Mouse (Mus musculus): Measurements from ENCODE around the gene Zfp808. TPM values are rescaled to one million over a fixed set of nuclear protein-coding genes. Genes with fewer than 3 reads are reported as not detected.
A peak's percentile ranks its signal among the peaks of the same experiment; 100 is the strongest.
"Not testable (repeated sequence)": the region's sequence is repeated elsewhere in the genome, so short reads cannot be mapped to it uniquely, and the experiment has no call there.

The Zfp808 gene
- polyA plus RNA-seq (2014; fragmentation: Nextera tagmentation; extraction: Ambion mirVana): 15.0 and 15.9 TPM in 2 replicates

GRCm38 (mm10) chr13:62129432-62130171 lies at the start of gene Zfp808:
Gene Zfp808 (plus strand): TSS chr13:62129886.
- peak within 1 kb of the TSS; percentile 54 for H3K4me3 ChIP-seq (ENCODE audit: low read length)
- H3K9ac ChIP-seq (ENCODE audit: low read depth, low read length): peak within 1 kb of the TSS; percentile 65
- ATAC-seq (ENCODE audit: low FRiP score, low TSS enrichment): peak; percentile 92
- not testable (repeated sequence) for H3K36me3 ChIP-seq (ENCODE audit: control insufficient read depth, insufficient read depth, low read length); H3K27me3 ChIP-seq (ENCODE audit: control insufficient read depth, insufficient read depth, low read length); H3K4me1 ChIP-seq (ENCODE audit: control insufficient read depth, insufficient read depth, low read length); H3K27ac ChIP-seq (ENCODE audit: low read depth, low read length); H3K9me3 ChIP-seq (ENCODE audit: control insufficient read depth, low read length)
- 4% methylated on average over 19 of the region's 21 CpGs for WGBS
- peak within 1 kb of the TSS; percentile 32 for H3K4me2 ChIP-seq (replicated peaks; ENCODE audit: low read depth, low read length)

- not testable (repeated sequence) for H3K4me2 ChIP-seq (replicated peaks; ENCODE audit: low read depth, low read length); H3K27ac ChIP-seq (ENCODE audit: low read depth, low read length); H3K9me3 ChIP-seq (ENCODE audit: control insufficient read depth, low read length); ATAC-seq (ENCODE audit: low FRiP score, low TSS enrichment); H3K4me3 ChIP-seq (ENCODE audit: low read length); H3K4me1 ChIP-seq (ENCODE audit: control insufficient read depth, insufficient read depth, low read length); H3K36me3 ChIP-seq (ENCODE audit: control insufficient read depth, insufficient read depth, low read length); H3K27me3 ChIP-seq (ENCODE audit: control insufficient read depth, insufficient read depth, low read length); H3K9ac ChIP-seq (ENCODE audit: low read depth, low read length)
- 83% methylated on average over 4 of the region's 4 CpGs for WGBS
These were observed 30.9 kb upstream of the Zfp808 start for GRCm38 (mm10) chr13:62098786-62099185.

- 90% methylated on average over 4 of the region's 4 CpGs for WGBS
- H3K4me2 ChIP-seq (replicated peaks; ENCODE audit: low read depth, low read length); H3K27ac ChIP-seq (ENCODE audit: low read depth, low read length); H3K4me3 ChIP-seq (ENCODE audit: low read length); H3K9ac ChIP-seq (ENCODE audit: low read depth, low read length); H3K9me3 ChIP-seq (ENCODE audit: control insufficient read depth, low read length); H3K36me3 ChIP-seq (ENCODE audit: control insufficient read depth, insufficient read depth, low read length); ATAC-seq (ENCODE audit: low FRiP score, low TSS enrichment); H3K27me3 ChIP-seq (ENCODE audit: control insufficient read depth, insufficient read depth, low read length); H3K4me1 ChIP-seq (ENCODE audit: control insufficient read depth, insufficient read depth, low read length): not testable (repeated sequence)
These were observed 30.2 kb upstream of the Zfp808 start for GRCm38 (mm10) chr13:62099454-62099853.

GRCm38 (mm10) chr13:62102368-62102767 lies 27.3 kb upstream of the Zfp808 start:
- H3K4me2 ChIP-seq (replicated peaks; ENCODE audit: low read depth, low read length); H3K9ac ChIP-seq (ENCODE audit: low read depth, low read length); H3K4me1 ChIP-seq (ENCODE audit: control insufficient read depth, insufficient read depth, low read length); H3K36me3 ChIP-seq (ENCODE audit: control insufficient read depth, insufficient read depth, low read length); H3K27me3 ChIP-seq (ENCODE audit: control insufficient read depth, insufficient read depth, low read length); H3K4me3 ChIP-seq (ENCODE audit: low read length); ATAC-seq (ENCODE audit: low FRiP score, low TSS enrichment); H3K9me3 ChIP-seq (ENCODE audit: control insufficient read depth, low read length); H3K27ac ChIP-seq (ENCODE audit: low read depth, low read length): not testable (repeated sequence)
- WGBS: 88% methylated on average over 1 of the region's 1 CpGs

GRCm38 (mm10) chr13:62115861-62116260 lies 13.8 kb upstream of the Zfp808 start:
- H3K4me1 ChIP-seq (ENCODE audit: control insufficient read depth, insufficient read depth, low read length); H3K9ac ChIP-seq (ENCODE audit: low read depth, low read length); H3K4me3 ChIP-seq (ENCODE audit: low read length); H3K27me3 ChIP-seq (ENCODE audit: control insufficient read depth, insufficient read depth, low read length); H3K4me2 ChIP-seq (replicated peaks; ENCODE audit: low read depth, low read length); ATAC-seq (ENCODE audit: low FRiP score, low TSS enrichment); H3K9me3 ChIP-seq (ENCODE audit: control insufficient read depth, low read length); H3K27ac ChIP-seq (ENCODE audit: low read depth, low read length); H3K36me3 ChIP-seq (ENCODE audit: control insufficient read depth, insufficient read depth, low read length): not testable (repeated sequence)
- 30% methylated on average over 2 of the region's 2 CpGs for WGBS

- not testable (repeated sequence) for H3K4me2 ChIP-seq (replicated peaks; ENCODE audit: low read depth, low read length); H3K27ac ChIP-seq (ENCODE audit: low read depth, low read length); H3K9ac ChIP-seq (ENCODE audit: low read depth, low read length); H3K36me3 ChIP-seq (ENCODE audit: control insufficient read depth, insufficient read depth, low read length); H3K4me3 ChIP-seq (ENCODE audit: low read length); H3K9me3 ChIP-seq (ENCODE audit: control insufficient read depth, low read length); H3K4me1 ChIP-seq (ENCODE audit: control insufficient read depth, insufficient read depth, low read length); ATAC-seq (ENCODE audit: low FRiP score, low TSS enrichment); H3K27me3 ChIP-seq (ENCODE audit: control insufficient read depth, insufficient read depth, low read length)
- 57% methylated on average over 1 of the region's 1 CpGs for WGBS
These were observed 8.1 kb upstream of the Zfp808 start for GRCm38 (mm10) chr13:62121578-62121977.

GRCm38 (mm10) chr13:62181835-62182755 lies 52.4 kb downstream of the Zfp808 start:
- H3K9ac ChIP-seq (ENCODE audit: low read depth, low read length); H3K4me3 ChIP-seq (ENCODE audit: low read length); H3K27ac ChIP-seq (ENCODE audit: low read depth, low read length); H3K36me3 ChIP-seq (ENCODE audit: control insufficient read depth, insufficient read depth, low read length); H3K9me3 ChIP-seq (ENCODE audit: control insufficient read depth, low read length); ATAC-seq (ENCODE audit: low FRiP score, low TSS enrichment); H3K4me2 ChIP-seq (replicated peaks; ENCODE audit: low read depth, low read length); H3K4me1 ChIP-seq (ENCODE audit: control insufficient read depth, insufficient read depth, low read length); H3K27me3 ChIP-seq (ENCODE audit: control insufficient read depth, insufficient read depth, low read length): not testable (repeated sequence)
- 70% methylated on average over 2 of the region's 2 CpGs for WGBS

- no peak overlapping the region for H3K4me3 ChIP-seq (ENCODE audit: low read length)
- no peak overlapping the region for H3K4me2 ChIP-seq (replicated peaks; ENCODE audit: low read depth, low read length)
- H3K27ac ChIP-seq (ENCODE audit: low read depth, low read length): no peak overlapping the region
- WGBS: 49% methylated on average over 3 of the region's 3 CpGs
- no peak for ATAC-seq (ENCODE audit: low FRiP score, low TSS enrichment)
- H3K4me1 ChIP-seq (ENCODE audit: control insufficient read depth, insufficient read depth, low read length): no peaks in the 10 kb centered on the region
- no peaks in the 10 kb centered on the region for H3K36me3 ChIP-seq (ENCODE audit: control insufficient read depth, insufficient read depth, low read length)
- H3K27me3 ChIP-seq (ENCODE audit: control insufficient read depth, insufficient read depth, low read length): no peaks in the 10 kb centered on the region
- no peaks in the 10 kb centered on the region for H3K9me3 ChIP-seq (ENCODE audit: control insufficient read depth, low read length)
- H3K9ac ChIP-seq (ENCODE audit: low read depth, low read length): no peak overlapping the region
These were observed 115.6 kb downstream of the Zfp808 start for GRCm38 (mm10) chr13:62245264-62245663.

GRCm38 (mm10) chr13:62255226-62255625 lies 125.5 kb downstream of the Zfp808 start:
- H3K27ac ChIP-seq (ENCODE audit: low read depth, low read length); H3K27me3 ChIP-seq (ENCODE audit: control insufficient read depth, insufficient read depth, low read length); ATAC-seq (ENCODE audit: low FRiP score, low TSS enrichment); H3K4me3 ChIP-seq (ENCODE audit: low read length); H3K9me3 ChIP-seq (ENCODE audit: control insufficient read depth, low read length); H3K9ac ChIP-seq (ENCODE audit: low read depth, low read length); H3K36me3 ChIP-seq (ENCODE audit: control insufficient read depth, insufficient read depth, low read length); H3K4me1 ChIP-seq (ENCODE audit: control insufficient read depth, insufficient read depth, low read length); H3K4me2 ChIP-seq (replicated peaks; ENCODE audit: low read depth, low read length): not testable (repeated sequence)
- 87% methylated on average over 9 of the region's 9 CpGs for WGBS

Data from kidney, embryonic 14.5 days (tissue).